Mouse (Mus musculus) hindbrain, embryonic 14.5 days (tissue): ENCODE results near the gene Olfr304. TPM values are rescaled to one million over a fixed set of nuclear protein-coding genes. Genes with fewer than 3 reads are reported as not detected.

Experiments
- polyA plus RNA-seq: library from polyadenylated mRNA; unstranded; fragments of >200 nt; fragmentation: Nextera tagmentation; extraction: Ambion mirVana; gene quantifications from 2 replicates; pipeline ENCODE4 v1.2.1, GENCODE M21; 2014

Olfr304 gene
- polyA plus RNA-seq, 1 experiment from 2014 or later = not detected

Other genes starting within 250 kb of the Olfr304 start
- gene Vmn2r75, start 214.9 kb downstream of the Olfr304 start, polyA plus RNA-seq = not detected in 2 replicates
- not detected in 2 replicates for gene Vmn2r76, start 140.3 kb downstream of the Olfr304 start, polyA plus RNA-seq
- gene Olfr310, start 109.5 kb downstream of the Olfr304 start, polyA plus RNA-seq = not detected in 2 replicates
- gene Olfr309, start 73.0 kb downstream of the Olfr304 start, polyA plus RNA-seq = not detected in 2 replicates
- gene Olfr308, start 61.0 kb downstream of the Olfr304 start, polyA plus RNA-seq = not detected in 2 replicates
- not detected in 2 replicates for gene Olfr307, start 49.1 kb downstream of the Olfr304 start, polyA plus RNA-seq
- gene Olfr305, start 19.7 kb downstream of the Olfr304 start, polyA plus RNA-seq = not detected in 2 replicates
- not detected in 2 replicates for gene Olfr303, start 11.1 kb upstream of the Olfr304 start, polyA plus RNA-seq
- not detected in 2 replicates for gene Olfr301, start 17.2 kb upstream of the Olfr304 start, polyA plus RNA-seq
- not detected in 2 replicates for gene Olfr299, start 73.3 kb upstream of the Olfr304 start, polyA plus RNA-seq
- not detected in 2 replicates for gene Olfr298, start 105.8 kb upstream of the Olfr304 start, polyA plus RNA-seq
- not detected in 2 replicates for gene Olfr297, start 133.3 kb upstream of the Olfr304 start, polyA plus RNA-seq
- gene Olfr295, start 197.2 kb upstream of the Olfr304 start, polyA plus RNA-seq = not detected in 2 replicates
- gene Olfr294, start 230.0 kb upstream of the Olfr304 start, polyA plus RNA-seq = not detected in 2 replicates